8 mouse cellular contexts compared by ENCODE assay signal in genomic region chrX:99137928-99138740, GRCm38 (mm10). TPM values are rescaled to one million over a fixed set of nuclear protein-coding genes. Genes with fewer than 3 reads are reported as not detected.
DNase-seq lines count a peak whose midpoint lies in the region; ATAC-seq and TF ChIP-seq lines count a peak whose summit lies in the region.

No protein-coding gene starts in this region.

- no peak for ATAC-seq in embryonic facial prominence, embryonic 14.5 days (ENCODE audit: low read depth)
- ATAC-seq in intestine, embryonic 16.5 days = no peak
- ATAC-seq in midbrain, embryonic 11.5 days (ENCODE audit: low FRiP score) = no peak

- H3K27ac ChIP-seq in gastrocnemius, adult 2 months = peak overlapping the region; percentile 88; the same call in 1 of the 2 replicates
- H3K27ac ChIP-seq in embryonic facial prominence, embryonic 14.5 days (replicated peaks; ENCODE audit: low read depth, low read length) = peak overlapping the region; percentile 52
- H3K27ac ChIP-seq in intestine, embryonic 16.5 days (ENCODE audit: low read length) = 0 out of 2 replicates have a peak overlapping the region, but pooled peaks have one; percentile 2
- no peak overlapping the region for H3K27ac ChIP-seq in midbrain, embryonic 11.5 days (ENCODE audit: low read depth, low read length)

- WGBS in embryonic facial prominence, embryonic 14.5 days = 31% methylated on average over 9 of the region's 9 CpGs
- WGBS in intestine, embryonic 16.5 days = 24% methylated on average over 9 of the region's 9 CpGs
- WGBS in midbrain, embryonic 11.5 days = 21% methylated on average over 9 of the region's 9 CpGs

- H3K4me2 ChIP-seq in embryonic facial prominence, embryonic 14.5 days (ENCODE audit: low read depth, low read length) = peak overlapping the region; percentile 66
- H3K4me2 ChIP-seq in intestine, embryonic 16.5 days (ENCODE audit: low read depth, low read length) = peak overlapping the region; percentile 63
- H3K4me2 ChIP-seq in midbrain, embryonic 11.5 days = peak overlapping the region; percentile 75

- H3K27me3 ChIP-seq in embryonic facial prominence, embryonic 14.5 days (replicated peaks; ENCODE audit: control insufficient read depth, insufficient read depth, low read length) = no peaks in the 10 kb centered on the region; the same call in none of the 2 replicates
- H3K27me3 ChIP-seq in intestine, embryonic 16.5 days (replicated peaks; ENCODE audit: control insufficient read depth, insufficient read depth, low read length) = 0 out of 2 replicates have a peak, but pooled peaks cover 7% of the 10 kb centered on the region
- H3K27me3 ChIP-seq in midbrain, embryonic 11.5 days (ENCODE audit: control insufficient read depth, insufficient read depth, low read length) = peaks cover 3% of the 10 kb centered on the region; the same call in 1 of the 2 replicates

- H3K4me3 ChIP-seq in gastrocnemius, adult 2 months = peak overlapping the region; percentile 84
- H3K4me3 ChIP-seq in embryonic facial prominence, embryonic 14.5 days (ENCODE audit: low read depth, low read length) = peak overlapping the region; percentile 65
- peak overlapping the region; percentile 68 for H3K4me3 ChIP-seq in intestine, embryonic 16.5 days (ENCODE audit: low read length)
- H3K4me3 ChIP-seq in midbrain, embryonic 11.5 days (ENCODE audit: low read depth, low read length) = peak overlapping the region; percentile 73

- no peak for TF ChIP-seq CTCF in gastrocnemius, adult 2 months (IDR thresholded peaks at IDR 0.05)

- peak overlapping the region; percentile 86 for H3K9ac ChIP-seq in embryonic facial prominence, embryonic 14.5 days (ENCODE audit: low read depth, low read length)
- peak overlapping the region; percentile 86 for H3K9ac ChIP-seq in intestine, embryonic 16.5 days (ENCODE audit: low read depth, low read length)
- peak overlapping the region; percentile 86 for H3K9ac ChIP-seq in midbrain, embryonic 11.5 days (ENCODE audit: low read length)

- peaks cover 14% of the 10 kb centered on the region; the same call in 1 of the 2 replicates for H3K4me1 ChIP-seq in embryonic facial prominence, embryonic 14.5 days (ENCODE audit: control insufficient read depth, insufficient read depth, low read length)
- H3K4me1 ChIP-seq in intestine, embryonic 16.5 days (ENCODE audit: control insufficient read depth, insufficient read depth, low read length) = peaks cover 17% of the 10 kb centered on the region
- peaks cover 34% of the 10 kb centered on the region for H3K4me1 ChIP-seq in midbrain, embryonic 11.5 days (ENCODE audit: control insufficient read depth, insufficient read depth, low read length)

- no peaks in the 10 kb centered on the region for H3K36me3 ChIP-seq in embryonic facial prominence, embryonic 14.5 days (ENCODE audit: control insufficient read depth, insufficient read depth, low read length)
- H3K36me3 ChIP-seq in intestine, embryonic 16.5 days (ENCODE audit: control insufficient read depth, insufficient read depth, low read length) = no peaks in the 10 kb centered on the region
- H3K36me3 ChIP-seq in midbrain, embryonic 11.5 days (ENCODE audit: control insufficient read depth, insufficient read depth, low read length) = no peaks in the 10 kb centered on the region

- no peak for DNase-seq in gastrocnemius, adult 2 months
- no peak for DNase-seq in gastrocnemius, adult 18-20 months (ENCODE audit: low spot score)
- DNase-seq in embryonic facial prominence, embryonic 14.5 days (ENCODE audit: low spot score) = no peak
- peak; percentile 83 for DNase-seq in midbrain, embryonic 11.5 days (ENCODE audit: low spot score, missing footprints)
- DNase-seq in thymus, postnatal 36 days = no peak
- DNase-seq in left cerebral cortex, adult 8-10 months (ENCODE audit: low spot score in 2 of 2) = no peak
- DNase-seq in thymus, postnatal 25 days = no peak

- no peaks in the 10 kb centered on the region for H3K9me3 ChIP-seq in embryonic facial prominence, embryonic 14.5 days (ENCODE audit: control insufficient read depth, low read length)
- H3K9me3 ChIP-seq in intestine, embryonic 16.5 days (ENCODE audit: control insufficient read depth, low read length) = no peaks in the 10 kb centered on the region
- H3K9me3 ChIP-seq in midbrain, embryonic 11.5 days (ENCODE audit: control insufficient read depth, low read length) = no peaks in the 10 kb centered on the region

- intact Hi-C loops in gastrocnemius, adult 2 months (cut with DNase I) = loop anchor here (5.0 to 10.0 kb wide), 4 partner anchors 59 to 177 kb away; no protein-coding TSS in a partner anchor

RNA-seq across cellular contexts. Expression of gene Efnb1, which starts 2.2 kb away (rescaled TPM):
- total RNA-seq in gastrocnemius, adult 2 months (2021) = 1 to 10 TPM; 5.8 to 9.8 TPM
- 1 to 10 TPM; 5.4 to 6.6 TPM for total RNA-seq in gastrocnemius, adult 18-20 months (2021)
- 36.7 and 41.4 TPM in 2 replicates for polyA plus RNA-seq in embryonic facial prominence, embryonic 14.5 days (2014; fragmentation: Nextera tagmentation; extraction: Ambion mirVana)
- 18.3 and 19.4 TPM in 2 replicates for polyA plus RNA-seq in intestine, embryonic 16.5 days (2015; fragmentation: Nextera tagmentation; extraction: Ambion mirVana)
- polyA plus RNA-seq in midbrain, embryonic 11.5 days (2014; fragmentation: Nextera tagmentation; extraction: Ambion mirVana) = 34.7 and 38.3 TPM in 2 replicates
- 10 to 100 TPM; 10.8 to 17.6 (median 15.2) TPM for total RNA-seq in left cerebral cortex, adult 8-10 months (2022)
